In the genomic region with DNA sequence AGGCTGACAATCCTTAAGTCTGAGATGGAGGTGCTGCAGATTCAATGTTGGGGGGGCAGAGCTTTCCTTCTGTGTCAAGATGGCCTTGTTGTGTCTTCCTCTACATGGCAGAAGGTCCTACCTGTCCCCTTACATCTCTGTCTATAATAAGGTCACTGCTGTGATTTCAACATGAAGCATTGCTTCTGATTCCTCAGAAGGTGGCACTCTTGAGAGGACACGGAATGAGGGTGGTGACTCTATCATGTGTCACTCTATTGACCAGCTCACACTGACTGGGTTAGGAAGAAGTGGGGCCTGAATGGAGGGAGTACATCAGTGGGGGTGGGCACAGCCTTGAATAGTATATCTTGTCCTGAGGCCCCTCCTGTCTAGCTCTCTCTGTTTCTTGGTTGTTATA, we compare ENCODE assay signal across 33 mouse cellular contexts. TPM values are rescaled to one million over a fixed set of nuclear protein-coding genes. Genes with fewer than 3 reads are reported as not detected.
A peak's percentile ranks its signal among the peaks of the same experiment; 100 is the strongest.
DNase-seq lines count a peak whose midpoint lies in the region; ATAC-seq and TF ChIP-seq lines count a peak whose summit lies in the region.
"Had no signal": no experiment of that assay in that cellular context is flagged by ENCODE, and none has a peak within 500 bp of the region (broad histone marks: within the 10 kb centered on the region; RNA-seq: fewer than 3 reads in every experiment).

No protein-coding gene starts in this region.

- no peak overlapping the region for H3K27ac ChIP-seq in intestine, postnatal 0 days (ENCODE audit: low read depth, low read length)
- no peak overlapping the region for H3K27ac ChIP-seq in intestine, embryonic 16.5 days (ENCODE audit: low read length)
- no peak overlapping the region for H3K27ac ChIP-seq in midbrain, postnatal 0 days (ENCODE audit: low read depth, low read length)
- no peak overlapping the region for H3K27ac ChIP-seq in midbrain, embryonic 16.5 days (ENCODE audit: low read length)
- H3K27ac ChIP-seq: embryonic facial prominence, embryonic 15.5 days; hindbrain, embryonic 15.5 days; intestine, embryonic 15.5 days; kidney, embryonic 15.5 days; limb, embryonic 10.5 days; liver, embryonic 15.5 days had no signal

- H3K4me2 ChIP-seq in intestine, postnatal 0 days (replicated peaks; ENCODE audit: low read depth) = no peak overlapping the region
- no peak overlapping the region for H3K4me2 ChIP-seq in intestine, embryonic 16.5 days (ENCODE audit: low read depth, low read length)
- H3K4me2 ChIP-seq in midbrain, postnatal 0 days (ENCODE audit: low read depth, low read length, poor library complexity, severe bottlenecking) = no peak overlapping the region
- H3K4me2 ChIP-seq in midbrain, embryonic 16.5 days (ENCODE audit: low read length) = no peak overlapping the region
- H3K4me2 ChIP-seq: embryonic facial prominence, embryonic 15.5 days; hindbrain, embryonic 15.5 days; intestine, embryonic 15.5 days; kidney, embryonic 15.5 days; liver, embryonic 15.5 days; midbrain, embryonic 11.5 days had no signal

- no peaks in the 10 kb centered on the region for H3K9me3 ChIP-seq in intestine, postnatal 0 days (ENCODE audit: control insufficient read depth)
- no peaks in the 10 kb centered on the region for H3K9me3 ChIP-seq in intestine, embryonic 16.5 days (ENCODE audit: control insufficient read depth, low read length)
- no peaks in the 10 kb centered on the region for H3K9me3 ChIP-seq in midbrain, postnatal 0 days (ENCODE audit: low read length)
- H3K9me3 ChIP-seq in midbrain, embryonic 16.5 days (replicated peaks; ENCODE audit: control insufficient read depth, low read length, poor library complexity, severe bottlenecking) = no peaks in the 10 kb centered on the region
- H3K9me3 ChIP-seq: embryonic facial prominence, embryonic 15.5 days; hindbrain, embryonic 15.5 days; intestine, embryonic 15.5 days; kidney, embryonic 15.5 days; limb, embryonic 10.5 days; liver, embryonic 15.5 days had no signal

- 38% methylated on average over 1 of the region's 1 CpGs for WGBS in intestine, postnatal 0 days
- 29% methylated on average over 1 of the region's 1 CpGs for WGBS in intestine, embryonic 16.5 days
- 26% methylated on average over 1 of the region's 1 CpGs for WGBS in midbrain, postnatal 0 days
- 42% methylated on average over 1 of the region's 1 CpGs for WGBS in midbrain, embryonic 16.5 days

- no peak overlapping the region for H3K9ac ChIP-seq in intestine, postnatal 0 days (ENCODE audit: low read depth, low read length)
- H3K9ac ChIP-seq in intestine, embryonic 16.5 days (ENCODE audit: low read depth, low read length) = no peak overlapping the region
- H3K9ac ChIP-seq in midbrain, postnatal 0 days (replicated peaks; ENCODE audit: low read length, poor library complexity, severe bottlenecking) = no peak overlapping the region
- H3K9ac ChIP-seq in midbrain, embryonic 16.5 days (ENCODE audit: low read depth, low read length) = no peak overlapping the region
- H3K9ac ChIP-seq: embryonic facial prominence, embryonic 15.5 days; hindbrain, embryonic 15.5 days; intestine, embryonic 15.5 days; kidney, embryonic 15.5 days; liver, embryonic 15.5 days had no signal

- no peak for ATAC-seq in intestine, postnatal 0 days
- no peak for ATAC-seq in intestine, embryonic 16.5 days
- no peak for ATAC-seq in midbrain, postnatal 0 days (ENCODE audit: low FRiP score)
- no peak for ATAC-seq in midbrain, embryonic 16.5 days
- ATAC-seq: CD4-positive, CD25-positive, alpha-beta regulatory T cell, adult 4 months; forebrain, embryonic 14.5 days; intestine, embryonic 15.5 days had no signal

- peak; percentile 31; the same call in 1 of the 2 replicates for TF ChIP-seq CTCF in intestine, postnatal 0 days (IDR thresholded peaks at IDR 0.05; ENCODE audit: low read depth)
- TF ChIP-seq CTCF in midbrain, postnatal 0 days (IDR thresholded peaks at IDR 0.05) = peak; percentile 41

- H3K4me1 ChIP-seq in intestine, postnatal 0 days (replicated peaks; ENCODE audit: control insufficient read depth, insufficient read depth, low read length) = no peaks in the 10 kb centered on the region
- no peaks in the 10 kb centered on the region for H3K4me1 ChIP-seq in intestine, embryonic 16.5 days (ENCODE audit: control insufficient read depth, insufficient read depth, low read length)
- H3K4me1 ChIP-seq in midbrain, postnatal 0 days (ENCODE audit: insufficient read depth, low read length) = no peaks in the 10 kb centered on the region
- H3K4me1 ChIP-seq in midbrain, embryonic 16.5 days (ENCODE audit: control insufficient read depth, insufficient read depth, low read length) = no peaks in the 10 kb centered on the region
- H3K4me1 ChIP-seq: embryonic facial prominence, embryonic 15.5 days; hindbrain, embryonic 15.5 days; intestine, embryonic 15.5 days; kidney, embryonic 15.5 days; limb, embryonic 10.5 days; liver, embryonic 15.5 days had no signal

- DNase-seq in midbrain, postnatal 0 days (ENCODE audit: low spot score) = no peak
- peak; percentile 47 for DNase-seq in brain, adult 2 months (ENCODE audit: low read depth, low spot score)
- DNase-seq in cerebellum, postnatal 14 days = no peak
- no peak for DNase-seq in ovary, postnatal 36 days (ENCODE audit: low spot score)
- DNase-seq: adrenal gland, adult 2 months; cerebellum, adult 8-10 months; gastrocnemius, postnatal 14 days; heart, adult 18-20 months; heart, postnatal 4 days; kidney, postnatal 4 days; layer of hippocampus, adult 9-11 months; liver; retina, postnatal 1 day; thymus, postnatal 14 days had no signal

- H3K4me3 ChIP-seq in intestine, postnatal 0 days (ENCODE audit: low read depth, low read length) = no peak overlapping the region
- no peak overlapping the region for H3K4me3 ChIP-seq in intestine, embryonic 16.5 days (ENCODE audit: low read length)
- no peak overlapping the region for H3K4me3 ChIP-seq in midbrain, postnatal 0 days (ENCODE audit: low read depth, low read length)
- no peak overlapping the region for H3K4me3 ChIP-seq in midbrain, embryonic 16.5 days (ENCODE audit: low read depth, low read length)
- H3K4me3 ChIP-seq: embryonic facial prominence, embryonic 15.5 days; hindbrain, embryonic 15.5 days; intestine, embryonic 15.5 days; kidney, embryonic 15.5 days; limb, embryonic 10.5 days; liver, embryonic 15.5 days had no signal

- no peaks in the 10 kb centered on the region for H3K27me3 ChIP-seq in intestine, postnatal 0 days (replicated peaks; ENCODE audit: control insufficient read depth, insufficient read depth, low read length)
- H3K27me3 ChIP-seq in intestine, embryonic 16.5 days (replicated peaks; ENCODE audit: control insufficient read depth, insufficient read depth, low read length) = no peaks in the 10 kb centered on the region
- no peaks in the 10 kb centered on the region for H3K27me3 ChIP-seq in midbrain, postnatal 0 days (ENCODE audit: insufficient read depth, low read length)
- H3K27me3 ChIP-seq in midbrain, embryonic 16.5 days (ENCODE audit: control insufficient read depth, insufficient read depth, low read depth, low read length) = no peaks in the 10 kb centered on the region
- H3K27me3 ChIP-seq: embryonic facial prominence, embryonic 15.5 days; hindbrain, embryonic 15.5 days; intestine, embryonic 15.5 days; kidney, embryonic 15.5 days; liver, embryonic 15.5 days had no signal

- no peaks in the 10 kb centered on the region for H3K36me3 ChIP-seq in intestine, postnatal 0 days (ENCODE audit: control insufficient read depth, insufficient read depth)
- H3K36me3 ChIP-seq in intestine, embryonic 16.5 days (ENCODE audit: control insufficient read depth, insufficient read depth, low read length) = no peaks in the 10 kb centered on the region
- no peaks in the 10 kb centered on the region for H3K36me3 ChIP-seq in midbrain, postnatal 0 days (ENCODE audit: insufficient read depth, low read length)
- no peaks in the 10 kb centered on the region for H3K36me3 ChIP-seq in midbrain, embryonic 16.5 days (ENCODE audit: control insufficient read depth, insufficient read depth, low read length)
- H3K36me3 ChIP-seq: embryonic facial prominence, embryonic 15.5 days; hindbrain, embryonic 15.5 days; intestine, embryonic 15.5 days; kidney, embryonic 15.5 days; limb, embryonic 10.5 days; liver, embryonic 15.5 days had no signal

RNA-seq across cellular contexts. Expression of gene Drd5, which starts 15.4 kb away (rescaled TPM):
- not detected in 2 replicates for polyA plus RNA-seq in intestine, postnatal 0 days (2015; fragmentation: Nextera tagmentation; extraction: Ambion mirVana)
- polyA plus RNA-seq in intestine, embryonic 16.5 days (2015; fragmentation: Nextera tagmentation; extraction: Ambion mirVana) = not detected in 2 replicates
- total RNA-seq in midbrain, postnatal 0 days (2014; rRNA removed) = 1.7 and 3.1 TPM in 2 replicates
- 2.0 and 2.2 TPM in 2 replicates for polyA plus RNA-seq in midbrain, postnatal 0 days (2015; fragmentation: Nextera tagmentation; extraction: Ambion mirVana)
- 0.82 and 0.90 TPM in 2 replicates for polyA plus RNA-seq in midbrain, embryonic 16.5 days (2015; fragmentation: Nextera tagmentation; extraction: Ambion mirVana)
- total RNA-seq: adrenal gland, adult 2 months; adrenal gland, postnatal 4 days; ES-E14; gastrocnemius, postnatal 14 days; heart, adult 18-20 months; heart, postnatal 4 days; megakaryocyte progenitor cell, adult 5-6 weeks had no signal
- polyA plus RNA-seq: adrenal gland, adult 2 months; embryonic facial prominence, embryonic 15.5 days; heart, embryonic 14.5 days; intestine, embryonic 15.5 days; kidney, embryonic 15.5 days; limb, embryonic 10.5 days; liver, embryonic 15.5 days; lung, embryonic 16.5 days; neural tube, embryonic 11.5 days had no signal

RNA-seq across cellular contexts. Expression of gene Otop1, which starts 58.8 kb away (rescaled TPM):
- polyA plus RNA-seq in intestine, postnatal 0 days (2015; fragmentation: Nextera tagmentation; extraction: Ambion mirVana) = not detected in 2 replicates
- 0.04 TPM in 1 of 2 replicates, not detected in the other for polyA plus RNA-seq in intestine, embryonic 16.5 days (2015; fragmentation: Nextera tagmentation; extraction: Ambion mirVana)
- 0.11 TPM in 1 of 2 replicates, not detected in the other for total RNA-seq in midbrain, postnatal 0 days (2014; rRNA removed)
- polyA plus RNA-seq in midbrain, postnatal 0 days (2015; fragmentation: Nextera tagmentation; extraction: Ambion mirVana) = 0.06 and 0.07 TPM in 2 replicates
- polyA plus RNA-seq in midbrain, embryonic 16.5 days (2015; fragmentation: Nextera tagmentation; extraction: Ambion mirVana) = 0.11 TPM in 1 of 2 replicates, not detected in the other
- total RNA-seq: left cerebral cortex, adult 8-10 months; megakaryocyte progenitor cell, adult 5-6 weeks had no signal
- polyA plus RNA-seq: CD4-positive, CD25-positive, alpha-beta regulatory T cell, adult 4 months; embryonic facial prominence, embryonic 15.5 days; forebrain, embryonic 14.5 days; heart, embryonic 14.5 days; intestine, embryonic 15.5 days; kidney, embryonic 15.5 days; liver, embryonic 15.5 days; lung, embryonic 16.5 days; midbrain, embryonic 11.5 days; neural tube, embryonic 11.5 days had no signal
